Mouse (Mus musculus) midbrain, embryonic 14.5 days (tissue): Measurements from ENCODE around the gene B3gat2. TPM values are rescaled to one million over a fixed set of nuclear protein-coding genes. Genes with fewer than 3 reads are reported as not detected.

Source experiments
- ATAC-seq: fragments of 200-750 bp; cut with Nextera tagmentation; 2 replicates; pipeline ENCODE4 v1.8.0; 2017; ENCODE audit warnings: moderate number of reproducible peaks, moderate library complexity; ENCODE audit not compliant: low FRiP score, low TSS enrichment
- DNase-seq: peaks from one replicate; pipeline ENCODE4 v3.0.0-alpha.2; 2015
- H3K27ac ChIP-seq: fragments of 300-500 bp; sonication (generic); replicated peaks from 2 replicates; pipeline ENCODE4 v1.5.1; 2014; ENCODE audit warnings: mild to moderate bottlenecking, low read depth, low read length, moderate library complexity
- H3K27me3 ChIP-seq: fragments of 300-500 bp; sonication (generic); 2 replicates; pipeline ENCODE4 v1.6.1; 2014; ENCODE audit warnings: low read length, control low read depth, mixed read lengths; ENCODE audit not compliant: control insufficient read depth, insufficient read depth
- H3K36me3 ChIP-seq: fragments of 300-500 bp; sonication (generic); 2 replicates; pipeline ENCODE4 v1.6.1; 2014; ENCODE audit warnings: low read length, control low read depth; ENCODE audit not compliant: control insufficient read depth, insufficient read depth
- H3K4me1 ChIP-seq: fragments of 300-500 bp; sonication (generic); 2 replicates; pipeline ENCODE4 v1.6.1; 2014; ENCODE audit warnings: mild to moderate bottlenecking, antibody characterized with exemption, low read length, control low read depth; ENCODE audit not compliant: control insufficient read depth, insufficient read depth
- H3K4me2 ChIP-seq: fragments of 300-500 bp; sonication (generic); 2 replicates; pipeline ENCODE4 v1.6.1; 2014; ENCODE audit warnings: mild to moderate bottlenecking, low read length, moderate library complexity
- H3K4me3 ChIP-seq: fragments of 300-500 bp; sonication (generic); replicated peaks from 2 replicates; pipeline ENCODE4 v1.5.1; 2014; ENCODE audit warnings: low read depth, low read length
- H3K9ac ChIP-seq: fragments of 300-500 bp; sonication (generic); replicated peaks from 2 replicates; pipeline ENCODE4 v1.6.1; 2014; ENCODE audit warnings: mild to moderate bottlenecking, low read length, moderate library complexity
- H3K9me3 ChIP-seq: fragments of 300-500 bp; sonication (generic); 2 replicates; pipeline ENCODE4 v1.6.1; 2016; ENCODE audit warnings: low read length, control low read depth, mixed read lengths; ENCODE audit not compliant: control insufficient read depth
- WGBS: fragments of 180-500 bp; shearing (Covaris S2); extraction: QIAGEN DNeasy Blood & Tissue Kit; methylation state at CpG from one replicate; pipeline ENCODE4 v1.1.7; 2014; 5-methylcytosine and 5-hydroxymethylcytosine counted together
- polyA plus RNA-seq: library from polyadenylated mRNA; unstranded; fragments of >200 nt; fragmentation: Nextera tagmentation; extraction: Ambion mirVana; gene quantifications from 2 replicates; pipeline ENCODE4 v1.2.1, GENCODE M21; 2014

B3gat2 gene
- polyA plus RNA-seq, 1 experiment from 2014 or later: 11.1 TPM

GRCm38 (mm10) chr1:23845007-23845406, 83.5 kb downstream of the B3gat2 start:
- Histone ChIP-seq H3K4me2 (no peak overlapping the region), H3K4me1 (no peaks in the 10 kb centered on the region), H3K9me3 (no peaks in the 10 kb centered on the region), H3K4me3 (no peak overlapping the region), H3K27me3 (no peaks in the 10 kb centered on the region), H3K9ac (no peak overlapping the region), H3K36me3 (peaks cover 54% of the 10 kb centered on the region), H3K27ac (no peak overlapping the region)
- DNase-seq (no peak), ATAC-seq (no peak)
- WGBS: 95% methylated on average over 10 of the region's 10 CpGs

- Histone ChIP-seq H3K4me2 (no peak overlapping the region), H3K27me3 (no peaks in the 10 kb centered on the region), H3K4me3 (no peak overlapping the region), H3K4me1 (no peaks in the 10 kb centered on the region), H3K27ac (no peak overlapping the region), H3K9me3 (no peaks in the 10 kb centered on the region), H3K9ac (no peak overlapping the region), H3K36me3 (peaks cover 51% of the 10 kb centered on the region)
- 67% methylated on average over 10 of the region's 10 CpGs for WGBS
- DNase-seq (peak; percentile 53), ATAC-seq (no peak)
Measured at GRCm38 (mm10) chr1:23846044-23846680, 84.6 kb downstream of the B3gat2 start.

GRCm38 (mm10) chr1:23855623-23856022, 94.1 kb downstream of the B3gat2 start:
- no peak overlapping the region for H3K4me2 ChIP-seq
- no peaks in the 10 kb centered on the region for H3K27me3 ChIP-seq
- ATAC-seq (no peak), DNase-seq (no peak)
- no peak overlapping the region for H3K4me3 ChIP-seq
- no peak overlapping the region for H3K27ac ChIP-seq
- no peaks in the 10 kb centered on the region for H3K9me3 ChIP-seq
- peaks cover 34% of the 10 kb centered on the region for H3K36me3 ChIP-seq
- no peaks in the 10 kb centered on the region for H3K4me1 ChIP-seq
- 87% methylated on average over 3 of the region's 3 CpGs for WGBS
- no peak overlapping the region for H3K9ac ChIP-seq

- ATAC-seq (no peak), DNase-seq (no peak)
- Histone ChIP-seq H3K27me3 (no peaks in the 10 kb centered on the region), H3K4me2 (no peak overlapping the region), H3K4me1 (no peaks in the 10 kb centered on the region), H3K27ac (no peak overlapping the region), H3K36me3 (peaks cover 25% of the 10 kb centered on the region), H3K9ac (no peak overlapping the region), H3K4me3 (no peak overlapping the region), H3K9me3 (no peaks in the 10 kb centered on the region)
- WGBS: 95% methylated on average over 2 of the region's 2 CpGs
Measured at GRCm38 (mm10) chr1:23860944-23861343, 99.4 kb downstream of the B3gat2 start.

- Histone ChIP-seq H3K36me3 (peaks cover 19% of the 10 kb centered on the region; the same call in 1 of the 2 replicates), H3K9ac (no peak overlapping the region), H3K27me3 (no peaks in the 10 kb centered on the region), H3K4me3 (no peak overlapping the region), H3K4me1 (no peaks in the 10 kb centered on the region), H3K9me3 (no peaks in the 10 kb centered on the region), H3K4me2 (no peak overlapping the region), H3K27ac (no peak overlapping the region)
- 95% methylated on average over 7 of the region's 7 CpGs for WGBS
- DNase-seq (no peak), ATAC-seq (no peak)
Measured at GRCm38 (mm10) chr1:23865566-23865965, 104.0 kb downstream of the B3gat2 start.

GRCm38 (mm10) chr1:23867350-23867862, 105.9 kb downstream of the B3gat2 start:
- no peak for ATAC-seq
- no peak overlapping the region for H3K27ac ChIP-seq
- DNase-seq: no peak
- no peak overlapping the region for H3K9ac ChIP-seq
- no peak overlapping the region for H3K4me2 ChIP-seq
- no peaks in the 10 kb centered on the region for H3K9me3 ChIP-seq
- no peaks in the 10 kb centered on the region for H3K27me3 ChIP-seq
- H3K36me3 ChIP-seq: peaks cover 26% of the 10 kb centered on the region
- H3K4me1 ChIP-seq: no peaks in the 10 kb centered on the region
- WGBS: 65% methylated on average over 2 of the region's 2 CpGs
- no peak overlapping the region for H3K4me3 ChIP-seq

DNA sequence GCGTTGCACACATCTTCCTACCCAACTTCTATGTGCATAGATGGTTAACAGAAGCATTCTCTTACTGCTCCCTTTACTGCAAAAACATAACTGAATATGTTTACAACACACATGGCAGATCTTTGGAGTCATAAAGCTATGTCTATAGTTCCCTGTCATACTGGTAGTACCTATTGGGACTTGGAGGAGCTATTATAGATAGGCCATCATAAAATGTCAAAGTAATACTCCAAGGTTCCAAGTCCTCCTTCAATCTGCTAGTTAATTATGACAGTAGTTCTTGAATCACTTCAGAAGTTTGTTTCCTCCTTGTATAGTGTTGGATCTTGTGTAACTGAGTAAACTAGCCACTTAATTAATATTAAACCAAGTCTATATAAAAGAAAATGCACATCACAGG, 110.6 kb downstream of the B3gat2 start:
- no peak overlapping the region for H3K4me2 ChIP-seq
- WGBS: 96% methylated on average over 1 of the region's 1 CpGs
- peaks cover 27% of the 10 kb centered on the region for H3K36me3 ChIP-seq
- H3K9me3 ChIP-seq: no peaks in the 10 kb centered on the region
- H3K27me3 ChIP-seq: no peaks in the 10 kb centered on the region
- DNase-seq (no peak), ATAC-seq (no peak)
- no peaks in the 10 kb centered on the region for H3K4me1 ChIP-seq
- no peak overlapping the region for H3K9ac ChIP-seq
- H3K27ac ChIP-seq: no peak overlapping the region
- no peak overlapping the region for H3K4me3 ChIP-seq

- no peak for ATAC-seq
- no peak for DNase-seq
- 96% methylated on average over 1 of the region's 1 CpGs for WGBS
- Histone ChIP-seq H3K9ac (no peak overlapping the region), H3K4me3 (no peak overlapping the region), H3K4me2 (no peak overlapping the region), H3K27ac (no peak overlapping the region), H3K27me3 (no peaks in the 10 kb centered on the region), H3K36me3 (no peaks in the 10 kb centered on the region), H3K4me1 (0 out of 2 replicates have a peak, but pooled peaks cover 4% of the 10 kb centered on the region), H3K9me3 (no peaks in the 10 kb centered on the region)
Measured at GRCm38 (mm10) chr1:23882681-23883080, 121.1 kb downstream of the B3gat2 start.

DNA sequence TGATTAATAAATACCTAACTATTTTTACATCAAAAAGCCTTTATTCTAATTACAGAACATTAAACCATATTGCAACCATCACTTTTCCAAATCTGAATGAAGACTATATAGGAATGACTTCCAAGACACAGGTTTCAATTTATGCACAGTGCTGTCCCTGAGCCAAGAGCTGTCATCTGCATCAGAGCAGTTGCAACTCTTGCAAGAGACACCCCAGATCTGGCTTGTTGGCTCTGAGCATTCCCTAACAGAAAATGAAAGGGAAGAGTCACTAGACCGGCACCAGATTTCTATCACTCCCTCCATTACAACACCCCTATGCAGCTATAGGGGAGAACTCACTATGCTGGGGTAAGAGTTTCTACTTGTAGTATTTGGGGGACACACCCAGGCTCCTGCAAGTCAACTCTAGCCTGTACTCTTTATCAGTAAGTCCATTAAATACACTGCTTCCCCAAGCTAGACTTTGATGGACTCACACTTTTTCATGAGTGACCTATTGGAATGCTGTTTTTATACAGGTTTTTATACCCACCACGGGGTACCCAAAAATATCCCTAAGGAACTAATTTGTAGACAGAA, 122.6 kb downstream of the B3gat2 start:
- H3K4me3 ChIP-seq: no peak overlapping the region
- no peak overlapping the region for H3K27ac ChIP-seq
- H3K36me3 ChIP-seq: no peaks in the 10 kb centered on the region
- no peaks in the 10 kb centered on the region for H3K27me3 ChIP-seq
- H3K9me3 ChIP-seq: no peaks in the 10 kb centered on the region
- no peak overlapping the region for H3K9ac ChIP-seq
- DNase-seq (no peak), ATAC-seq (no peak)
- H3K4me2 ChIP-seq: no peak overlapping the region
- H3K4me1 ChIP-seq: 0 out of 2 replicates have a peak, but pooled peaks cover 4% of the 10 kb centered on the region
- WGBS: 93% methylated on average over 2 of the region's 2 CpGs
